Mouse (Mus musculus) MEL (cell line): ENCODE measurements around the gene BC052040. TPM values are rescaled to one million over a fixed set of nuclear protein-coding genes. Genes with fewer than 3 reads are reported as not detected.

Experiments used
- DNase-seq: peaks from one replicate; pipeline ENCODE4 v3.0.0; 2011; ENCODE audit warnings: low read depth, low spot score
- H3K27ac ChIP-seq: 2 replicates; pipeline ENCODE4 v1.5.1; 2012; ENCODE audit warnings: low read depth, mild to moderate bottlenecking, control low read depth, low read length, moderate library complexity; ENCODE audit not compliant: control insufficient read depth
- H3K27me3 ChIP-seq, 2 experiments: fragments of 150-350 bp in 1 of 2; sonication (generic) in 1 of 2; 2 replicates each; pipeline ENCODE4 v1.6.1; 2012; ENCODE audit warnings: low read length in 2 of 2, mild to moderate bottlenecking in 2 of 2, improper control_type of control experiment in 1 of 2, moderate library complexity in 1 of 2; ENCODE audit not compliant: insufficient read depth in 2 of 2, control insufficient read depth in 1 of 2
- H3K36me3 ChIP-seq, 2 experiments: 2 replicates each; pipeline ENCODE4 v1.6.1; 2012 to 2014; ENCODE audit warnings: low read length in 2 of 2, improper control_type of control experiment in 1 of 2, inconsistent platforms in 1 of 2, mild to moderate bottlenecking in 1 of 2; ENCODE audit not compliant: insufficient read depth in 2 of 2, control insufficient read depth in 1 of 2
- H3K4me1 ChIP-seq, 2 experiments: fragments of 150-350 bp in 1 of 2; sonication (generic) in 1 of 2; 2 replicates each; pipeline ENCODE4 v1.6.1; 2012; ENCODE audit warnings: low read length in 2 of 2, improper control_type of control experiment in 1 of 2, mild to moderate bottlenecking in 1 of 2; ENCODE audit not compliant: insufficient read depth in 2 of 2, control insufficient read depth in 1 of 2
- H3K4me3 ChIP-seq, 2 experiments: fragments of 150-350 bp in 1 of 2; sonication (generic) in 1 of 2; 2 replicates each; pipeline ENCODE4 v1.5.1; 2012; ENCODE audit warnings: low read depth in 2 of 2, low read length in 2 of 2, mild to moderate bottlenecking in 2 of 2, moderate library complexity in 2 of 2, control low read depth in 1 of 2, improper control_type of control experiment in 1 of 2; ENCODE audit not compliant: control insufficient read depth in 1 of 2, insufficient read depth in 1 of 2
- H3K79me2 ChIP-seq: 2 replicates; pipeline ENCODE4 v1.6.1; 2012; ENCODE audit warnings: mild to moderate bottlenecking, low read length, moderate library complexity; ENCODE audit not compliant: control insufficient read depth, poor library complexity, insufficient read depth
- H3K9ac ChIP-seq: 2 replicates; pipeline ENCODE4 v1.6.1; 2012; ENCODE audit warnings: low read depth, mild to moderate bottlenecking, control low read depth, low read length, moderate library complexity; ENCODE audit not compliant: control insufficient read depth, poor library complexity, severe bottlenecking
- H3K9me3 ChIP-seq: fragments of 150-350 bp; sonication (generic); replicated peaks from 2 replicates; pipeline ENCODE4 v1.6.1; 2012; ENCODE audit warnings: mild to moderate bottlenecking, low read length, improper control_type of control experiment, moderate library complexity; ENCODE audit not compliant: insufficient read depth
- CHD2 ChIP-seq: IDR thresholded peaks from 2 replicates; pipeline ENCODE4 v1.6.1; 2011; ENCODE audit warnings: low read length, improper control_type of control experiment
- CTCF ChIP-seq, 3 experiments: IDR thresholded peaks in 2 of 3; conservative IDR thresholded peaks in 1 of 3; 2 replicates each; pipeline ENCODE4 v1.5.1; 2011 to 2012; ENCODE audit warnings: low read length in 3 of 3, low read depth in 2 of 3, mild to moderate bottlenecking in 2 of 3, improper control_type of control experiment in 1 of 3, inconsistent platforms in 1 of 3, mixed read lengths in 1 of 3, moderate library complexity in 1 of 3; ENCODE audit not compliant: control insufficient read depth in 1 of 3, insufficient read depth in 1 of 3, poor library complexity in 1 of 3, severe bottlenecking in 1 of 3
- ELF1 ChIP-seq: IDR thresholded peaks from 2 replicates; pipeline ENCODE4 v1.6.1; 2014; ENCODE audit warnings: low read depth, mild to moderate bottlenecking, inconsistent platforms, low read length, improper control_type of control experiment, moderate library complexity
- EP300 ChIP-seq, 2 experiments: IDR thresholded peaks; 2 replicates each; pipeline ENCODE4 v1.6.1; 2011; ENCODE audit warnings: improper control_type of control experiment in 2 of 2, low read length in 2 of 2, low read depth in 1 of 2, mild to moderate bottlenecking in 1 of 2
- ETS1 ChIP-seq: IDR thresholded peaks from 2 replicates; pipeline ENCODE4 v1.6.1; 2012; ENCODE audit warnings: low read depth, mild to moderate bottlenecking, inconsistent platforms, low read length, improper control_type of control experiment, moderate library complexity
- GABPA ChIP-seq: IDR thresholded peaks from 2 replicates; pipeline ENCODE4 v1.6.1; 2012; ENCODE audit warnings: low read depth, mild to moderate bottlenecking, inconsistent platforms, low read length, improper control_type of control experiment, moderate library complexity
- HCFC1 ChIP-seq: IDR thresholded peaks from 2 replicates; pipeline ENCODE4 v1.6.1; 2012; ENCODE audit warnings: low read depth, mild to moderate bottlenecking, inconsistent platforms, low read length, improper control_type of control experiment, moderate library complexity
- JUND ChIP-seq: IDR thresholded peaks from 2 replicates; pipeline ENCODE4 v1.6.1; 2011; ENCODE audit warnings: low read depth, mild to moderate bottlenecking, improper control_type of control experiment, low read length
- KAT2A ChIP-seq: conservative IDR thresholded peaks from 2 replicates; pipeline ENCODE4 v1.6.1; 2012; ENCODE audit warnings: low read depth, low read length, improper control_type of control experiment, inconsistent platforms
- MAFK ChIP-seq: IDR thresholded peaks from 2 replicates; pipeline ENCODE4 v1.6.1; 2011; ENCODE audit warnings: low read depth, mild to moderate bottlenecking, low read length, improper control_type of control experiment, borderline replicate concordance
- MAX ChIP-seq: IDR thresholded peaks from 2 replicates; pipeline ENCODE4 v1.6.1; 2011; ENCODE audit warnings: low read length, improper control_type of control experiment
- MAZ ChIP-seq: IDR thresholded peaks from 2 replicates; pipeline ENCODE4 v1.6.1; 2012; ENCODE audit warnings: low read depth, mild to moderate bottlenecking, inconsistent platforms, low read length, improper control_type of control experiment
- MEF2A ChIP-seq: IDR thresholded peaks from 2 replicates; pipeline ENCODE4 v1.6.1; 2014; ENCODE audit warnings: low read depth, mild to moderate bottlenecking, inconsistent platforms, low read length, improper control_type of control experiment; ENCODE audit not compliant: poor library complexity, insufficient replicate concordance, severe bottlenecking; ENCODE audit errors: extremely low read depth
- MYC ChIP-seq: IDR thresholded peaks from 2 replicates; pipeline ENCODE4 v1.6.1; 2011; ENCODE audit warnings: low read depth, mild to moderate bottlenecking, low read length, improper control_type of control experiment, moderate library complexity
- NELFE ChIP-seq: IDR thresholded peaks from 2 replicates; pipeline ENCODE4 v1.6.1; 2011; ENCODE audit warnings: low read depth, low read length, improper control_type of control experiment
- RCOR1 ChIP-seq: IDR thresholded peaks from 2 replicates; pipeline ENCODE4 v1.6.1; 2012; ENCODE audit warnings: low read depth, mild to moderate bottlenecking, inconsistent platforms, low read length, improper control_type of control experiment
- SIN3A ChIP-seq: IDR thresholded peaks from 2 replicates; pipeline ENCODE4 v1.6.1; 2012; ENCODE audit warnings: low read length, improper control_type of control experiment, inconsistent platforms
- SMC3 ChIP-seq: IDR thresholded peaks from 2 replicates; pipeline ENCODE4 v1.6.1; 2011; ENCODE audit warnings: low read depth, low read length, improper control_type of control experiment
- TAL1 ChIP-seq: IDR thresholded peaks from 2 replicates; pipeline ENCODE4 v1.6.1; 2012; ENCODE audit warnings: mild to moderate bottlenecking, inconsistent platforms, low read length, moderate library complexity, mixed read lengths
- TBP ChIP-seq: IDR thresholded peaks from 2 replicates; pipeline ENCODE4 v1.8.0; 2011; ENCODE audit warnings: low read depth, low read length, improper control_type of control experiment
- USF1 ChIP-seq: IDR thresholded peaks from 2 replicates; pipeline ENCODE4 v1.6.1; 2014; ENCODE audit warnings: low read depth, mild to moderate bottlenecking, inconsistent platforms, low read length, improper control_type of control experiment, moderate library complexity
- USF2 ChIP-seq, 2 experiments: IDR thresholded peaks; 2 replicates each; pipeline ENCODE4 v1.6.1; 2011 to 2012; ENCODE audit warnings: improper control_type of control experiment in 2 of 2, low read length in 2 of 2, borderline replicate concordance in 1 of 2, inconsistent platforms in 1 of 2, low read depth in 1 of 2, mild to moderate bottlenecking in 1 of 2; ENCODE audit not compliant: insufficient read depth in 1 of 2
- ZC3H11A ChIP-seq: IDR thresholded peaks from 2 replicates; pipeline ENCODE4 v1.6.1; 2012; ENCODE audit warnings: low read depth, mild to moderate bottlenecking, inconsistent platforms, low read length, improper control_type of control experiment
- polyA plus RNA-seq, 2 experiments: library from polyadenylated mRNA; stranded (reverse) in 1 of 2; unstranded in 1 of 2; fragments of >175 nt in 1 of 2; fragments of >200 nt in 1 of 2; gene quantifications; 2 replicates each; pipeline versions ENCODE4 v1.2.1 to v1.2.4; 2012; ENCODE audit warnings: low replicate concordance in 2 of 2, low read depth in 1 of 2; ENCODE audit not compliant: insufficient read length in 2 of 2, insufficient read depth in 1 of 2, missing spikeins in 1 of 2
- total RNA-seq: library from RNA; depleted of rRNA; stranded (reverse); fragments of 300-350 nt; gene quantifications from 2 replicates; pipeline ENCODE4 v1.2.3, GENCODE M21; 2012

Gene BC052040
- total and polyA plus RNA-seq, 3 experiments: 5.3 to 18.2 TPM; not detected in 1

DNA sequence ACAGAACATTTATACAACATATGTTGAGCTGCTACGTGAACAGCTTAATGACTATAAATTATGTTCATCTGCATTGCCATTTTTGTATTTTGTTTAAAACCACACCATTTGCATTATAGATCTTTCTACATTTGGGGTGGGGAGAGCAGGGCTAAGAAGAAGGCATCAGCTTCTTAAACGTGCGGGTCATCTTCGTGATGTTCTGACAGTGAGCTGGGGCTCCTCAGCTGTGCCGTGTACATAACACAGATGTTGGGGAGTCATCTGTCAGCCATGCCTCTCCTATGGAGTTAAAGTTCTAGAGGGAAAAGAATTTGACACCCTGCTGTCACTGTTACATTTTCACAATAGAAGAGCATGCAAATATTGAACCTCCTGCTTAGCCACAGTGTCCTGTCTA is 19.2 kb downstream of the BC052040 start:
- Histone ChIP-seq H3K27ac (no peak overlapping the region), H3K9me3 (no peaks in the 10 kb centered on the region), H3K36me3 (peaks cover 0 to 4% of the 10 kb centered on the region in 2 experiments; a peak in 2 of 4 replicates), H3K9ac (no peak overlapping the region), H3K4me1 (peaks cover 0 to 2% of the 10 kb centered on the region in 2 experiments; a peak in 3 of 4 replicates), H3K79me2 (no peaks in the 10 kb centered on the region), H3K4me3 (no peak overlapping the region), H3K27me3 (no peaks in the 10 kb centered on the region)
- TF ChIP-seq USF1: no peak
- no peak for TF ChIP-seq MYC
- no peak for TF ChIP-seq JUND
- no peak for TF ChIP-seq GABPA
- no peak for TF ChIP-seq MAZ
- TF ChIP-seq ELF1: no peak
- no peak for TF ChIP-seq EP300 (IDR thresholded peaks at IDR 0.05; ENCODE audit: low read depth in 1 of 2, low read length in 2 of 2)
- no peak for TF ChIP-seq ETS1
- no peak for TF ChIP-seq CHD2
- no peak for TF ChIP-seq TBP
- no peak for TF ChIP-seq MAFK
- no peak for DNase-seq

DNA sequence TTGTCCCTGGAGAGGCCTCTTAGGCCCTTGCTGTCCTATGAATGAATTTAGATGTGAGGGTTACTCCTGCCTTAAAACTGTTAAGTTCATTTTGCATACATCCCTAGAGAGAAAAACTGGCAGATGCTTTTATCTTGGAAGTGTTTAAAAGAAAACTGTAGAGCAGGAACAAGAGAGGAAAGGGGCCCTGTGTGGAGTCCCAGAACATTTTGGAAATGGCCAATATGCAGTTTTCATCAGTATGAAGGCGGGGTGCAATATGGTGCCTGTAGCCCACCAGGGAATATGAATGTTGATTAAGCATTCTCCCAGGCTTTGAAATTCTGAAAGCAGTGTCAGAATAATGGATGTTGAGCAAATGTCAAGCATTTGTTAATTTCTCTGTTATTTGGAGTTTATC is 19.8 kb downstream of the BC052040 start:
- Histone ChIP-seq H3K79me2 (no peaks in the 10 kb centered on the region), H3K27ac (no peak overlapping the region), H3K27me3 (no peaks in the 10 kb centered on the region), H3K36me3 (peaks cover 0 to 6% of the 10 kb centered on the region in 2 experiments; a peak in 2 of 4 replicates), H3K4me1 (peaks cover 2 to 5% of the 10 kb centered on the region in 2 experiments; a peak in 3 of 4 replicates), H3K4me3 (no peak overlapping the region), H3K9me3 (no peaks in the 10 kb centered on the region), H3K9ac (no peak overlapping the region)
- DNase-seq: no peak
- TF ChIP-seq USF1: no peak

DNA sequence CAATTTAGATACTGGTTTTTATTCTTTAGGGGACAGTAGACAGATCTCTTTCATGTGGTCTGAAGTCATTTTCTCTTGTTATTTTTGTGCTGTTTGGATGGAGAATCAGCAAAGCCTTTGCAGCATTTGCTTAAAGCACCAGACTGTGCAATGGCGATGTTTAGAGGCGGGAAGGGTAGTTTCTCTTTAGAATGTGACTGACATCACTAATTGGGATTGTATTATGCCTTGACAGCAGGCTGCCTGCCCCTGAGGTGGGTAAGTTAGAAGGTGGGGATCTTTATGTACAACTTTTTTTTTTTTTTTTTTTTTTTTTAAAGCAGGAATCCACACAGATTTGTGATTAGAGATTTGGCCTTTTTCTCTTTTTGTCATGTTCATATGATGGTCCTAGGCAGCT is 20.6 kb downstream of the BC052040 start:
- H3K27me3 ChIP-seq: no peaks in the 10 kb centered on the region
- H3K27ac ChIP-seq: no peak overlapping the region
- H3K9me3 ChIP-seq: no peaks in the 10 kb centered on the region
- TF ChIP-seq MAX (no peak), SIN3A (no peak), SMC3 (no peak), USF1 (no peak), EP300 (IDR thresholded peaks at IDR 0.05; ENCODE audit: low read depth in 1 of 2, low read length in 2 of 2) (no peak), MYC (no peak), RCOR1 (no peak), USF2 (IDR thresholded peaks at IDR 0.05; ENCODE audit: borderline replicate concordance in 1 of 2, insufficient read depth in 1 of 2, low read depth in 1 of 2, low read length in 2 of 2) (no peak), ZC3H11A (no peak), HCFC1 (no peak), TAL1 (no peak), MAFK (no peak), KAT2A (no peak), NELFE (no peak), CTCF (IDR thresholded peaks at IDR 0.05 in 2 of 3, conservative IDR thresholded peaks at IDR 0.05 in 1 of 3; ENCODE audit: control insufficient read depth in 1 of 3, insufficient read depth in 1 of 3, low read depth in 2 of 3, low read length in 3 of 3, poor library complexity in 1 of 3, severe bottlenecking in 1 of 3) (no peak), MEF2A (no peak)
- peaks cover 0 to 6% of the 10 kb centered on the region in 2 experiments; a peak in 2 of 4 replicates for H3K36me3 ChIP-seq
- H3K4me3 ChIP-seq: no peak overlapping the region
- H3K9ac ChIP-seq: no peak overlapping the region
- H3K4me1 ChIP-seq: peaks cover 2 to 5% of the 10 kb centered on the region in 2 experiments; a peak in 3 of 4 replicates
- DNase-seq: no peak
- no peaks in the 10 kb centered on the region for H3K79me2 ChIP-seq
